Mouse (Mus musculus): ENCODE results near the gene Miga1.

GRCm38 (mm10) chr3:152229271-152229670, 110.9 kb downstream of the Miga1 start:
- no peak for TF ChIP-seq CTCF (IDR thresholded peaks at IDR 0.05; ENCODE audit: borderline replicate concordance, extremely low read depth, insufficient read depth, insufficient read length)
- no peak for TF ChIP-seq POLR2A (IDR thresholded peaks at IDR 0.05; ENCODE audit: borderline replicate concordance, extremely low read depth, insufficient read depth, insufficient read length, poor library complexity, severe bottlenecking)

Measured in brain, embryonic 14.5 days (tissue).